Mouse (Mus musculus) MEL (cell line): ENCODE results near the gene Zfp217. TPM values are rescaled to one million over a fixed set of nuclear protein-coding genes. Genes with fewer than 3 reads are reported as not detected.

Experiments
- DNase-seq: peaks from one replicate; pipeline ENCODE4 v3.0.0; 2011; ENCODE audit warnings: low read depth, low spot score
- H3K27ac ChIP-seq: 2 replicates; pipeline ENCODE4 v1.5.1; 2012; ENCODE audit warnings: low read depth, mild to moderate bottlenecking, control low read depth, low read length, moderate library complexity; ENCODE audit not compliant: control insufficient read depth
- H3K27me3 ChIP-seq, 2 experiments: fragments of 150-350 bp in 1 of 2; sonication (generic) in 1 of 2; 2 replicates each; pipeline ENCODE4 v1.6.1; 2012; ENCODE audit warnings: low read length in 2 of 2, mild to moderate bottlenecking in 2 of 2, improper control_type of control experiment in 1 of 2, moderate library complexity in 1 of 2; ENCODE audit not compliant: insufficient read depth in 2 of 2, control insufficient read depth in 1 of 2
- H3K36me3 ChIP-seq, 2 experiments: 2 replicates each; pipeline ENCODE4 v1.6.1; 2012 to 2014; ENCODE audit warnings: low read length in 2 of 2, improper control_type of control experiment in 1 of 2, inconsistent platforms in 1 of 2, mild to moderate bottlenecking in 1 of 2; ENCODE audit not compliant: insufficient read depth in 2 of 2, control insufficient read depth in 1 of 2
- H3K4me1 ChIP-seq, 2 experiments: fragments of 150-350 bp in 1 of 2; sonication (generic) in 1 of 2; 2 replicates each; pipeline ENCODE4 v1.6.1; 2012; ENCODE audit warnings: low read length in 2 of 2, improper control_type of control experiment in 1 of 2, mild to moderate bottlenecking in 1 of 2; ENCODE audit not compliant: insufficient read depth in 2 of 2, control insufficient read depth in 1 of 2
- H3K4me3 ChIP-seq, 2 experiments: fragments of 150-350 bp in 1 of 2; sonication (generic) in 1 of 2; 2 replicates each; pipeline ENCODE4 v1.5.1; 2012; ENCODE audit warnings: low read depth in 2 of 2, low read length in 2 of 2, mild to moderate bottlenecking in 2 of 2, moderate library complexity in 2 of 2, control low read depth in 1 of 2, improper control_type of control experiment in 1 of 2; ENCODE audit not compliant: control insufficient read depth in 1 of 2, insufficient read depth in 1 of 2
- H3K79me2 ChIP-seq: 2 replicates; pipeline ENCODE4 v1.6.1; 2012; ENCODE audit warnings: mild to moderate bottlenecking, low read length, moderate library complexity; ENCODE audit not compliant: control insufficient read depth, poor library complexity, insufficient read depth
- H3K9ac ChIP-seq: 2 replicates; pipeline ENCODE4 v1.6.1; 2012; ENCODE audit warnings: low read depth, mild to moderate bottlenecking, control low read depth, low read length, moderate library complexity; ENCODE audit not compliant: control insufficient read depth, poor library complexity, severe bottlenecking
- H3K9me3 ChIP-seq: fragments of 150-350 bp; sonication (generic); replicated peaks from 2 replicates; pipeline ENCODE4 v1.6.1; 2012; ENCODE audit warnings: mild to moderate bottlenecking, low read length, improper control_type of control experiment, moderate library complexity; ENCODE audit not compliant: insufficient read depth
- BHLHE40 ChIP-seq: IDR thresholded peaks from 2 replicates; pipeline ENCODE4 v1.6.1; 2012; ENCODE audit warnings: low read depth, mild to moderate bottlenecking, inconsistent platforms, low read length, improper control_type of control experiment, borderline replicate concordance
- CHD1 ChIP-seq: IDR thresholded peaks from 2 replicates; pipeline ENCODE4 v1.6.1; 2012; ENCODE audit warnings: low read depth, mild to moderate bottlenecking, inconsistent platforms, low read length, improper control_type of control experiment
- CHD2 ChIP-seq: IDR thresholded peaks from 2 replicates; pipeline ENCODE4 v1.6.1; 2011; ENCODE audit warnings: low read length, improper control_type of control experiment
- CTCF ChIP-seq, 3 experiments: IDR thresholded peaks in 2 of 3; conservative IDR thresholded peaks in 1 of 3; 2 replicates each; pipeline ENCODE4 v1.5.1; 2011 to 2012; ENCODE audit warnings: low read length in 3 of 3, low read depth in 2 of 3, mild to moderate bottlenecking in 2 of 3, improper control_type of control experiment in 1 of 3, inconsistent platforms in 1 of 3, mixed read lengths in 1 of 3, moderate library complexity in 1 of 3; ENCODE audit not compliant: control insufficient read depth in 1 of 3, insufficient read depth in 1 of 3, poor library complexity in 1 of 3, severe bottlenecking in 1 of 3
- E2F4 ChIP-seq: IDR thresholded peaks from 2 replicates; pipeline ENCODE4 v1.6.1; 2011; ENCODE audit warnings: low read depth, low read length, improper control_type of control experiment, borderline replicate concordance
- ELF1 ChIP-seq: IDR thresholded peaks from 2 replicates; pipeline ENCODE4 v1.6.1; 2014; ENCODE audit warnings: low read depth, mild to moderate bottlenecking, inconsistent platforms, low read length, improper control_type of control experiment, moderate library complexity
- EP300 ChIP-seq, 2 experiments: IDR thresholded peaks; 2 replicates each; pipeline ENCODE4 v1.6.1; 2011; ENCODE audit warnings: improper control_type of control experiment in 2 of 2, low read length in 2 of 2, low read depth in 1 of 2, mild to moderate bottlenecking in 1 of 2
- ETS1 ChIP-seq: IDR thresholded peaks from 2 replicates; pipeline ENCODE4 v1.6.1; 2012; ENCODE audit warnings: low read depth, mild to moderate bottlenecking, inconsistent platforms, low read length, improper control_type of control experiment, moderate library complexity
- GABPA ChIP-seq: IDR thresholded peaks from 2 replicates; pipeline ENCODE4 v1.6.1; 2012; ENCODE audit warnings: low read depth, mild to moderate bottlenecking, inconsistent platforms, low read length, improper control_type of control experiment, moderate library complexity
- GATA1 ChIP-seq: IDR thresholded peaks from 2 replicates; pipeline ENCODE4 v1.6.1; 2011; ENCODE audit warnings: low read depth, low read length, improper control_type of control experiment
- HCFC1 ChIP-seq: IDR thresholded peaks from 2 replicates; pipeline ENCODE4 v1.6.1; 2012; ENCODE audit warnings: low read depth, mild to moderate bottlenecking, inconsistent platforms, low read length, improper control_type of control experiment, moderate library complexity
- JUND ChIP-seq: IDR thresholded peaks from 2 replicates; pipeline ENCODE4 v1.6.1; 2011; ENCODE audit warnings: low read depth, mild to moderate bottlenecking, improper control_type of control experiment, low read length
- KAT2A ChIP-seq: conservative IDR thresholded peaks from 2 replicates; pipeline ENCODE4 v1.6.1; 2012; ENCODE audit warnings: low read depth, low read length, improper control_type of control experiment, inconsistent platforms
- MAFK ChIP-seq: IDR thresholded peaks from 2 replicates; pipeline ENCODE4 v1.6.1; 2011; ENCODE audit warnings: low read depth, mild to moderate bottlenecking, low read length, improper control_type of control experiment, borderline replicate concordance
- MAX ChIP-seq: IDR thresholded peaks from 2 replicates; pipeline ENCODE4 v1.6.1; 2011; ENCODE audit warnings: low read length, improper control_type of control experiment
- MAZ ChIP-seq: IDR thresholded peaks from 2 replicates; pipeline ENCODE4 v1.6.1; 2012; ENCODE audit warnings: low read depth, mild to moderate bottlenecking, inconsistent platforms, low read length, improper control_type of control experiment
- MEF2A ChIP-seq: IDR thresholded peaks from 2 replicates; pipeline ENCODE4 v1.6.1; 2014; ENCODE audit warnings: low read depth, mild to moderate bottlenecking, inconsistent platforms, low read length, improper control_type of control experiment; ENCODE audit not compliant: poor library complexity, insufficient replicate concordance, severe bottlenecking; ENCODE audit errors: extremely low read depth
- MXI1 ChIP-seq: IDR thresholded peaks from 2 replicates; pipeline ENCODE4 v1.6.1; 2011; ENCODE audit warnings: mild to moderate bottlenecking, low read depth, low read length, improper control_type of control experiment
- MYB ChIP-seq: IDR thresholded peaks from 2 replicates; pipeline ENCODE4 v1.6.1; 2011; ENCODE audit warnings: mild to moderate bottlenecking, low read depth, low read length, improper control_type of control experiment
- MYC ChIP-seq: IDR thresholded peaks from 2 replicates; pipeline ENCODE4 v1.6.1; 2011; ENCODE audit warnings: low read depth, mild to moderate bottlenecking, low read length, improper control_type of control experiment, moderate library complexity
- NELFE ChIP-seq: IDR thresholded peaks from 2 replicates; pipeline ENCODE4 v1.6.1; 2011; ENCODE audit warnings: low read depth, low read length, improper control_type of control experiment
- NRF1 ChIP-seq: IDR thresholded peaks from 2 replicates; pipeline ENCODE4 v1.6.1; 2014; ENCODE audit warnings: low read depth, mild to moderate bottlenecking, inconsistent platforms, low read length, improper control_type of control experiment, moderate library complexity; ENCODE audit not compliant: poor library complexity, insufficient read depth, severe bottlenecking
- POLR2A ChIP-seq, 2 experiments: IDR thresholded peaks; 2 replicates each; pipeline ENCODE4 v1.6.1; 2011 to 2012; ENCODE audit warnings: low read length in 2 of 2, mild to moderate bottlenecking in 2 of 2, control low read depth in 1 of 2, improper control_type of control experiment in 1 of 2, low read depth in 1 of 2, moderate library complexity in 1 of 2; ENCODE audit not compliant: control insufficient read depth in 1 of 2, insufficient read depth in 1 of 2, poor library complexity in 1 of 2
- POLR2AphosphoS2 ChIP-seq: IDR thresholded peaks from 2 replicates; pipeline ENCODE4 v1.6.1; 2011; ENCODE audit warnings: low read length, improper control_type of control experiment
- POLR2AphosphoS5 ChIP-seq: IDR thresholded peaks from 2 replicates; pipeline ENCODE4 v1.6.1; 2012; ENCODE audit warnings: low read depth, borderline replicate concordance, mild to moderate bottlenecking, inconsistent platforms, low read length, moderate library complexity, mixed read lengths
- RAD21 ChIP-seq: IDR thresholded peaks from 2 replicates; pipeline ENCODE4 v1.6.1; 2011; ENCODE audit warnings: mild to moderate bottlenecking, low read depth, low read length, improper control_type of control experiment
- RCOR1 ChIP-seq: IDR thresholded peaks from 2 replicates; pipeline ENCODE4 v1.6.1; 2012; ENCODE audit warnings: low read depth, mild to moderate bottlenecking, inconsistent platforms, low read length, improper control_type of control experiment
- SIN3A ChIP-seq: IDR thresholded peaks from 2 replicates; pipeline ENCODE4 v1.6.1; 2012; ENCODE audit warnings: low read length, improper control_type of control experiment, inconsistent platforms
- SMC3 ChIP-seq: IDR thresholded peaks from 2 replicates; pipeline ENCODE4 v1.6.1; 2011; ENCODE audit warnings: low read depth, low read length, improper control_type of control experiment
- TAL1 ChIP-seq: IDR thresholded peaks from 2 replicates; pipeline ENCODE4 v1.6.1; 2012; ENCODE audit warnings: mild to moderate bottlenecking, inconsistent platforms, low read length, moderate library complexity, mixed read lengths
- TBP ChIP-seq: IDR thresholded peaks from 2 replicates; pipeline ENCODE4 v1.8.0; 2011; ENCODE audit warnings: low read depth, low read length, improper control_type of control experiment
- TCF12 ChIP-seq: IDR thresholded peaks from 2 replicates; pipeline ENCODE4 v1.6.1; 2014; ENCODE audit warnings: low read depth, mild to moderate bottlenecking, inconsistent platforms, low read length, improper control_type of control experiment, moderate library complexity
- UBTF ChIP-seq: IDR thresholded peaks from 2 replicates; pipeline ENCODE4 v1.6.1; 2012; ENCODE audit warnings: low read depth, mild to moderate bottlenecking, inconsistent platforms, low read length, improper control_type of control experiment, moderate library complexity, borderline replicate concordance; ENCODE audit not compliant: insufficient read depth
- USF1 ChIP-seq: IDR thresholded peaks from 2 replicates; pipeline ENCODE4 v1.6.1; 2014; ENCODE audit warnings: low read depth, mild to moderate bottlenecking, inconsistent platforms, low read length, improper control_type of control experiment, moderate library complexity
- USF2 ChIP-seq, 2 experiments: IDR thresholded peaks; 2 replicates each; pipeline ENCODE4 v1.6.1; 2011 to 2012; ENCODE audit warnings: improper control_type of control experiment in 2 of 2, low read length in 2 of 2, borderline replicate concordance in 1 of 2, inconsistent platforms in 1 of 2, low read depth in 1 of 2, mild to moderate bottlenecking in 1 of 2; ENCODE audit not compliant: insufficient read depth in 1 of 2
- ZC3H11A ChIP-seq: IDR thresholded peaks from 2 replicates; pipeline ENCODE4 v1.6.1; 2012; ENCODE audit warnings: low read depth, mild to moderate bottlenecking, inconsistent platforms, low read length, improper control_type of control experiment
- ZKSCAN1 ChIP-seq: IDR thresholded peaks from 2 replicates; pipeline ENCODE4 v1.6.1; 2012; ENCODE audit warnings: low read depth, mild to moderate bottlenecking, inconsistent platforms, low read length, improper control_type of control experiment, moderate library complexity
- ZMIZ1 ChIP-seq: IDR thresholded peaks from 2 replicates; pipeline ENCODE4 v1.6.1; 2012; ENCODE audit warnings: low read depth, mild to moderate bottlenecking, inconsistent platforms, low read length, improper control_type of control experiment, moderate library complexity
- polyA plus RNA-seq, 2 experiments: library from polyadenylated mRNA; stranded (reverse) in 1 of 2; unstranded in 1 of 2; fragments of >175 nt in 1 of 2; fragments of >200 nt in 1 of 2; gene quantifications; 2 replicates each; pipeline versions ENCODE4 v1.2.1 to v1.2.4; 2012; ENCODE audit warnings: low replicate concordance in 2 of 2, low read depth in 1 of 2; ENCODE audit not compliant: insufficient read length in 2 of 2, insufficient read depth in 1 of 2, missing spikeins in 1 of 2
- total RNA-seq: library from RNA; depleted of rRNA; stranded (reverse); fragments of 300-350 nt; gene quantifications from 2 replicates; pipeline ENCODE4 v1.2.3, GENCODE M21; 2012

Zfp217 gene
- total and polyA plus RNA-seq, 3 experiments = 21.7 to 34.9 (median 25.5) TPM

GRCm38 (mm10) chr2:170116704-170117281 is 31.1 kb downstream of the Zfp217 start:
- peak; percentile 77 for DNase-seq
- H3K79me2 ChIP-seq = peaks cover 42% of the 10 kb centered on the region
- H3K4me3 ChIP-seq = no peak overlapping the region
- H3K27ac ChIP-seq = no peak overlapping the region
- H3K4me1 ChIP-seq = peaks cover 3 to 5% of the 10 kb centered on the region in 2 experiments; a peak in 2 of 4 replicates
- H3K9me3 ChIP-seq = no peaks in the 10 kb centered on the region
- no peaks in the 10 kb centered on the region for H3K27me3 ChIP-seq
- peaks cover 7 to 27% of the 10 kb centered on the region in 2 experiments for H3K36me3 ChIP-seq
- no peak overlapping the region for H3K9ac ChIP-seq
- no peak for TF ChIP-seq TCF12
- TF ChIP-seq ZMIZ1 = no peak
- TF ChIP-seq HCFC1 = no peak
- TF ChIP-seq KAT2A = no peak
- TF ChIP-seq MAZ = no peak
- no peak for TF ChIP-seq NELFE
- no peak for TF ChIP-seq MYC
- no peak for TF ChIP-seq GABPA
- TF ChIP-seq POLR2AphosphoS2 = no peak
- TF ChIP-seq EP300 (IDR thresholded peaks at IDR 0.05; ENCODE audit: low read depth in 1 of 2, low read length in 2 of 2) = no peak
- no peak for TF ChIP-seq JUND
- TF ChIP-seq USF2 (IDR thresholded peaks at IDR 0.05; ENCODE audit: borderline replicate concordance in 1 of 2, insufficient read depth in 1 of 2, low read depth in 1 of 2, low read length in 2 of 2) = no peak
- TF ChIP-seq SMC3 = peak; percentile 95
- TF ChIP-seq MAFK = no peak
- TF ChIP-seq SIN3A = peak; percentile 52; the same call in 1 of the 2 replicates
- TF ChIP-seq CHD2 = no peak
- no peak for TF ChIP-seq ZKSCAN1
- no peak for TF ChIP-seq ETS1
- TF ChIP-seq CHD1 = no peak
- TF ChIP-seq TBP = no peak
- no peak for TF ChIP-seq TAL1
- no peak for TF ChIP-seq POLR2A (IDR thresholded peaks at IDR 0.05; ENCODE audit: control insufficient read depth in 1 of 2, insufficient read depth in 1 of 2, low read depth in 1 of 2, low read length in 2 of 2, poor library complexity in 1 of 2)
- TF ChIP-seq MYB = no peak
- peak; percentile 96 for TF ChIP-seq ZC3H11A
- TF ChIP-seq NRF1 = no peak
- TF ChIP-seq MEF2A = no peak
- peak; percentile 48; the same call in 1 of the 2 replicates for TF ChIP-seq GATA1
- TF ChIP-seq BHLHE40 = no peak
- TF ChIP-seq RAD21 = peak; percentile 96
- TF ChIP-seq UBTF = no peak
- no peak for TF ChIP-seq MAX
- TF ChIP-seq MXI1 = no peak
- peak; percentile 68 to 91 (median 76) for TF ChIP-seq CTCF (IDR thresholded peaks at IDR 0.05 in 2 of 3, conservative IDR thresholded peaks at IDR 0.05 in 1 of 3; ENCODE audit: control insufficient read depth in 1 of 3, insufficient read depth in 1 of 3, low read depth in 2 of 3, low read length in 3 of 3, poor library complexity in 1 of 3, severe bottlenecking in 1 of 3)
- TF ChIP-seq ELF1 = no peak
- TF ChIP-seq USF1 = no peak
- no peak for TF ChIP-seq POLR2AphosphoS5
- no peak for TF ChIP-seq E2F4
- TF ChIP-seq RCOR1 = no peak
